Mouse (Mus musculus) intestine, postnatal 0 days (tissue): ENCODE measurements around the gene Sgk2. TPM values are rescaled to one million over a fixed set of nuclear protein-coding genes. Genes with fewer than 3 reads are reported as not detected.

Experiments
- ATAC-seq: fragments of 200-750 bp; cut with Nextera tagmentation; 2 replicates; pipeline ENCODE4 v1.8.0; 2017; ENCODE audit warnings: mild to moderate bottlenecking, moderate TSS enrichment, moderate library complexity
- H3K27ac ChIP-seq: fragments of 300-500 bp; sonication (generic); 2 replicates; pipeline ENCODE4 v1.5.1; 2014; ENCODE audit warnings: mild to moderate bottlenecking, low read depth, low read length, moderate library complexity
- H3K27me3 ChIP-seq: fragments of 300-500 bp; sonication (generic); replicated peaks from 2 replicates; pipeline ENCODE4 v1.6.1; 2014; ENCODE audit warnings: low read length, mixed read lengths; ENCODE audit not compliant: control insufficient read depth, insufficient read depth
- H3K36me3 ChIP-seq: fragments of 300-500 bp; sonication (generic); 2 replicates; pipeline ENCODE4 v1.6.1; 2014; ENCODE audit warnings: mild to moderate bottlenecking, moderate library complexity; ENCODE audit not compliant: control insufficient read depth, insufficient read depth
- H3K4me1 ChIP-seq: fragments of 300-500 bp; sonication (generic); replicated peaks from 2 replicates; pipeline ENCODE4 v1.6.1; 2014; ENCODE audit warnings: antibody characterized with exemption, low read length, mixed read lengths; ENCODE audit not compliant: control insufficient read depth, insufficient read depth
- H3K4me2 ChIP-seq: fragments of 300-500 bp; sonication (generic); replicated peaks from 2 replicates; pipeline ENCODE4 v1.6.1; 2014; ENCODE audit warnings: low read depth, mild to moderate bottlenecking, moderate library complexity
- H3K4me3 ChIP-seq: fragments of 300-500 bp; sonication (generic); 2 replicates; pipeline ENCODE4 v1.5.1; 2014; ENCODE audit warnings: low read depth, low read length
- H3K9ac ChIP-seq: fragments of 300-500 bp; sonication (generic); 2 replicates; pipeline ENCODE4 v1.6.1; 2014; ENCODE audit warnings: mild to moderate bottlenecking, low read depth, low read length
- H3K9me3 ChIP-seq: fragments of 300-500 bp; sonication (generic); 2 replicates; pipeline ENCODE4 v1.6.1; 2016; ENCODE audit warnings: mixed run types; ENCODE audit not compliant: control insufficient read depth
- CTCF ChIP-seq: sonication (generic); IDR thresholded peaks from 2 replicates; pipeline ENCODE4 v1.5.1; 2016; ENCODE audit warnings: low read depth, mild to moderate bottlenecking, control low read depth, antibody characterized with exemption, moderate library complexity
- WGBS: fragments of 180-500 bp; shearing (Covaris S2); extraction: QIAGEN DNeasy Blood & Tissue Kit; methylation state at CpG from one replicate; pipeline ENCODE4 v1.1.7; 2014; 5-methylcytosine and 5-hydroxymethylcytosine counted together
- polyA plus RNA-seq: library from polyadenylated mRNA; unstranded; fragments of >200 nt; fragmentation: Nextera tagmentation; extraction: Ambion mirVana; gene quantifications from 2 replicates; pipeline ENCODE4 v1.2.1, GENCODE M21; 2015

Gene Sgk2
- polyA plus RNA-seq, 1 experiment from 2014 or later, result 5.4 TPM

DNA sequence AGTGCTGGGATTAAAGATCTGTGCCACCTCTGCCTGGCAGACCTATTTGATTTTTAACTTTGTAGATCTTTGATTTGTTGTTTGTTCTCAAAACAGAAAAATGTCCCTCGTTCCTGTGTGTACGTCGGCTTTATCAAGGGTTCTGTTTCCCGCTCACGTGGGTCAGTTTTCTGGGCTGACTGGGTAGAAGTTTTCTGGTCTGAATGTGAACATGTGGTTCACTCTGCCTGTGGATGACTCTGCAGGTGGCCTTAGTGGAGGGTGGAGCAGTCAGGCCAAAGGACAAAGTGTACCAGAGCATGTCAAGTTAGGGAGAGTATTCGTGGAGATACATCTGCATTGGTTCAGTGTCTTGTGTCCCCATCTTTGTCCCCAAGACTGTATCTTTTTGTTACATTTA is 2.7 kb upstream of the Sgk2 start:
- no peak overlapping the region for H3K27ac ChIP-seq
- no peak overlapping the region for H3K4me3 ChIP-seq
- TF ChIP-seq CTCF, result no peak
- H3K36me3 ChIP-seq, result no peaks in the 10 kb centered on the region
- no peaks in the 10 kb centered on the region for H3K27me3 ChIP-seq
- H3K9ac ChIP-seq, result no peak overlapping the region
- WGBS, result 74% methylated on average over 6 of the region's 6 CpGs
- no peaks in the 10 kb centered on the region for H3K9me3 ChIP-seq
- no peak overlapping the region for H3K4me2 ChIP-seq
- H3K4me1 ChIP-seq, result 0 out of 2 replicates have a peak, but pooled peaks cover 5% of the 10 kb centered on the region
- ATAC-seq, result no peak

DNA sequence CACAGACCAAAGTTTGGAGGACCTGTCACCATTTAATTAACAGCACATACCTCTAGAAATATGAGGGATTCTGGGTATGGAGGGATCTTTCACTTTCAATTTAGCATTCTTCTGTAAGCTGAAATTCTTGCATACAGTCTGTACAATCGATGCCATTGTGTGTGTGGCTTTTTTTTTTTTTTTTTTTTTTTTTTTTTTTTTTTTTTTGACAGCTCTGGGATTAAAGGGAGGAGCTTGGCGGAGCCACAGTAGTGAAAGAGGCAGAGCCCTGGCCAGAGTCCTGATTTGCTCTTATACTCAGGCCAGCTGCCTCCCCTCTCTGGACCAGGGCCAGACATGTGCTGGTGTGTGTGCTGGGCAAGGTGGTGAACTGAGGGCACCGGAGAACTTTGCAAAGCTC is 1.2 kb upstream of the Sgk2 start:
- Histone ChIP-seq H3K4me2 (no peak overlapping the region), H3K27me3 (no peaks in the 10 kb centered on the region), H3K27ac (no peak overlapping the region), H3K36me3 (no peaks in the 10 kb centered on the region), H3K9ac (no peak overlapping the region), H3K4me1 (0 out of 2 replicates have a peak, but pooled peaks cover 5% of the 10 kb centered on the region), H3K4me3 (no peak overlapping the region), H3K9me3 (no peaks in the 10 kb centered on the region)
- no peak for TF ChIP-seq CTCF
- ATAC-seq, result peak; percentile 46; the same call in 1 of the 2 replicates
- 51% methylated on average over 3 of the region's 3 CpGs for WGBS

DNA sequence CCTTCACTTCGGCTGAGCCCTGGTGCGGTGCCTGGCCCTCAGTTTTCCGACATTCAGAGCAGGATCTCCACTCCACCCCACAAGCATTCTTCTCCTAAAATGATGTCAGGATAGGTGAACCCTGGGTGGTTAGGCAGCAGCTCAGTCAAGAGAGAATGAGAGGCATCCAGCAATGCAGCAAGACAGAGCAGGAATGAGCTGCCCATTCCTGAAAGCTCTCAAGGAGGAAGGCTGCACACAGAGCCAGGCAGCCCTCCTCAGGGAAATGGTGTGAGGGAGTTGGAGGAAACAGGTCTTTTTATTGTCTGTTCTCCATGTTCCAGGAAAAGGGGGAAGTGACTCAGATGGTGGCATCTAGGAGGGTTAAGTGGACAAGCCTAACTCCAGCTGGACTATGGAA is 366 bp upstream of the Sgk2 start:
- Histone ChIP-seq H3K9me3 (no peaks in the 10 kb centered on the region), H3K4me1 (0 out of 2 replicates have a peak, but pooled peaks cover 5% of the 10 kb centered on the region), H3K9ac (no peak overlapping the region), H3K27me3 (no peaks in the 10 kb centered on the region), H3K27ac (no peak overlapping the region), H3K4me2 (peak overlapping the region; percentile 32; the same call in 1 of the 2 replicates), H3K4me3 (no peak overlapping the region), H3K36me3 (no peaks in the 10 kb centered on the region; the same call in 1 of the 2 replicates)
- no peak for TF ChIP-seq CTCF
- WGBS, result 75% methylated on average over 3 of the region's 3 CpGs
- ATAC-seq, result peak; percentile 16; the same call in 1 of the 2 replicates

GRCm38 (mm10) chr2:162988235-162988634 is 1.1 kb downstream of the Sgk2 start:
- 88% methylated on average over 4 of the region's 4 CpGs for WGBS
- TF ChIP-seq CTCF, result no peak
- H3K9me3 ChIP-seq, result no peaks in the 10 kb centered on the region
- no peak overlapping the region for H3K4me2 ChIP-seq
- ATAC-seq, result no peak
- H3K27me3 ChIP-seq, result no peaks in the 10 kb centered on the region
- no peak overlapping the region for H3K4me3 ChIP-seq
- H3K4me1 ChIP-seq, result 0 out of 2 replicates have a peak, but pooled peaks cover 5% of the 10 kb centered on the region
- H3K9ac ChIP-seq, result no peak overlapping the region
- H3K27ac ChIP-seq, result no peak overlapping the region
- H3K36me3 ChIP-seq, result no peaks in the 10 kb centered on the region; the same call in 1 of the 2 replicates

GRCm38 (mm10) chr2:162991394-162992083 is 4.4 kb downstream of the Sgk2 start:
- peak; percentile 44 for TF ChIP-seq CTCF
- 36% methylated on average over 6 of the region's 6 CpGs for WGBS
- Histone ChIP-seq H3K9me3 (no peaks in the 10 kb centered on the region), H3K27me3 (no peaks in the 10 kb centered on the region), H3K27ac (peak overlapping the region; percentile 66), H3K4me3 (no peak overlapping the region), H3K4me2 (no peak overlapping the region), H3K4me1 (0 out of 2 replicates have a peak, but pooled peaks cover 5% of the 10 kb centered on the region), H3K36me3 (no peaks in the 10 kb centered on the region; the same call in 1 of the 2 replicates), H3K9ac (no peak overlapping the region)
- ATAC-seq, result no peak

- no peak for TF ChIP-seq CTCF
- Histone ChIP-seq H3K9ac (no peak overlapping the region), H3K4me2 (no peak overlapping the region), H3K9me3 (no peaks in the 10 kb centered on the region), H3K4me3 (no peak overlapping the region), H3K36me3 (no peaks in the 10 kb centered on the region; the same call in 1 of the 2 replicates), H3K4me1 (0 out of 2 replicates have a peak, but pooled peaks cover 5% of the 10 kb centered on the region), H3K27ac (peak overlapping the region; percentile 66), H3K27me3 (no peaks in the 10 kb centered on the region)
- peak; percentile 63 for ATAC-seq
These were observed 4.9 kb downstream of the Sgk2 start for GRCm38 (mm10) chr2:162992084-162992437.
